Mouse (Mus musculus): ENCODE measurements around the gene Wfdc18.

The Wfdc18 gene

GRCm38 (mm10) chr11:83708715-83709114 lies at the start of gene Wfdc18:
Gene Wfdc18, plus strand, starts transcription at chr11:83709015.
- DNase-seq (ENCODE audit: low spot score in 2 of 2) = no peak

GRCm38 (mm10) chr11:83662204-83662603 lies 46.6 kb upstream of the Wfdc18 start, which contains the start of gene Ccl4:
Gene Ccl4, plus strand, starts transcription at chr11:83662584.
- no peak for DNase-seq (ENCODE audit: low spot score in 2 of 2)

- DNase-seq (ENCODE audit: low spot score in 2 of 2) = no peak
Observed at GRCm38 (mm10) chr11:83663532-83663931, 45.3 kb upstream of the Wfdc18 start.

GRCm38 (mm10) chr11:83671743-83672142 lies 37.1 kb upstream of the Wfdc18 start:
- DNase-seq (ENCODE audit: low spot score in 2 of 2) = no peak

- no peak for DNase-seq (ENCODE audit: low spot score in 2 of 2)
Observed at GRCm38 (mm10) chr11:83675665-83676064, 33.1 kb upstream of the Wfdc18 start.

- no peak for DNase-seq (ENCODE audit: low spot score in 2 of 2)
Observed at GRCm38 (mm10) chr11:83689918-83690317, 18.9 kb upstream of the Wfdc18 start.

- DNase-seq (ENCODE audit: low spot score in 2 of 2) = no peak
Observed at GRCm38 (mm10) chr11:83692008-83692407, 16.8 kb upstream of the Wfdc18 start.

GRCm38 (mm10) chr11:83703705-83704104 lies 5.1 kb upstream of the Wfdc18 start, which contains the start of gene Wfdc17:
Gene Wfdc17, plus strand, starts transcription at chr11:83703991.
- DNase-seq (ENCODE audit: low spot score in 2 of 2) = no peak

- DNase-seq (ENCODE audit: low spot score in 2 of 2) = peak; percentile 27 to 37
Observed at GRCm38 (mm10) chr11:83709683-83710082, 868 bp downstream of the Wfdc18 start.

GRCm38 (mm10) chr11:83712671-83713070 lies 3.9 kb downstream of the Wfdc18 start:
- DNase-seq (ENCODE audit: low spot score in 2 of 2) = no peak

- DNase-seq (ENCODE audit: low spot score in 2 of 2) = no peak
Observed at GRCm38 (mm10) chr11:83713925-83714324, 5.1 kb downstream of the Wfdc18 start.

GRCm38 (mm10) chr11:83717042-83717665 lies 8.3 kb downstream of the Wfdc18 start:
- DNase-seq (ENCODE audit: low spot score in 2 of 2) = no peak

- DNase-seq (ENCODE audit: low spot score in 2 of 2) = no peak
Observed at GRCm38 (mm10) chr11:83720766-83721165, 12.0 kb downstream of the Wfdc18 start.

GRCm38 (mm10) chr11:83728757-83729432 lies 20.1 kb downstream of the Wfdc18 start:
- DNase-seq (ENCODE audit: low spot score in 2 of 2) = no peak

- no peak for DNase-seq (ENCODE audit: low spot score in 2 of 2)
Observed at GRCm38 (mm10) chr11:83731116-83731515, 22.3 kb downstream of the Wfdc18 start.

- no peak for DNase-seq (ENCODE audit: low spot score in 2 of 2)
Observed at GRCm38 (mm10) chr11:83733071-83733640, 24.3 kb downstream of the Wfdc18 start.

- DNase-seq (ENCODE audit: low spot score in 2 of 2) = no peak
Observed at GRCm38 (mm10) chr11:83734215-83734614, 25.4 kb downstream of the Wfdc18 start.

- no peak for DNase-seq (ENCODE audit: low spot score in 2 of 2)
Observed at GRCm38 (mm10) chr11:83735881-83736280, 27.1 kb downstream of the Wfdc18 start.

- no peak for DNase-seq (ENCODE audit: low spot score in 2 of 2)
Observed at GRCm38 (mm10) chr11:83737109-83737558, 28.3 kb downstream of the Wfdc18 start.

- DNase-seq (ENCODE audit: low spot score in 2 of 2) = peak; percentile 91 to 92
Observed at GRCm38 (mm10) chr11:83739241-83739640, 30.4 kb downstream of the Wfdc18 start.

- no peak for DNase-seq (ENCODE audit: low spot score in 2 of 2)
Observed at GRCm38 (mm10) chr11:83740443-83740991, 31.7 kb downstream of the Wfdc18 start.

GRCm38 (mm10) chr11:83741841-83742240 lies 33.0 kb downstream of the Wfdc18 start:
- DNase-seq (ENCODE audit: low spot score in 2 of 2) = no peak

All from right cerebral cortex, adult 2 months (tissue).